Mouse (Mus musculus): ENCODE measurements around the gene Isx.

The Isx gene

DNA sequence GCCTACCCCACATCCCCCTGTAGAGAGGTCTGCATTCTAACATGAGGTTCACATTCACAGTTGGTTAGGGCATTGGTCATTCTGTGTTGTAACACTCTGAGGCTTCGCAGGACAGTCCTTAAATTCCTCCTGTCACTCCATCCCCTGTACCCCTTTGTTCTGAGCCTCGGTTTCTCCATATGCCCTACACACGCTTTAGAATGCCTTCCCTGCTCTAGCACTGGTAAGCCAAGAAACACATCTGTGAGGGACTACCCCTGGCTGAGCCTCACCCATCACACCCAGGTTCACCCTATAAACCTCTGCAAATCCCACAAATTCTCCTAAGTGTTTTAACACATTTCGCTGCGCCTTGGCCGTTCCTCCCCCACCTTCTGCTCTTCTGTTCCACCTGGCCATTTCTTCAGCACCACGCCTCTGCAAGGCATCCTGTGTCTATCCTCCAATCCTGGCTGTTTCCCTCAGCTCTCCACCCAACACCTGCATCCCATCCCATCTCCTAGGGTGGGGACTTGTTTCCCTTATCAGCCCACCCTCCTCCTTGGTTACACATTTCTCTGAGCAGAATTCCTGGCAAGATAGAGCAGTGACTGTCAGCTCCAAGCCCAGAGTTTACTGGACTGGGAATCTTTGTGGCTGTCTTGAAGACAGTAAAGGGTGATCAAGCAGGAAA is 686 bp upstream of the Isx start:
- no peaks in the 10 kb centered on the region for H3K27me3 ChIP-seq (ENCODE audit: control insufficient read depth, insufficient read depth, low read length, poor library complexity, severe bottlenecking)
- no peak for DNase-seq (ENCODE audit: low read depth, low spot score)
- H3K36me3 ChIP-seq (ENCODE audit: control insufficient read depth, insufficient read depth, low read length, poor library complexity, severe bottlenecking): no peaks in the 10 kb centered on the region

DNA sequence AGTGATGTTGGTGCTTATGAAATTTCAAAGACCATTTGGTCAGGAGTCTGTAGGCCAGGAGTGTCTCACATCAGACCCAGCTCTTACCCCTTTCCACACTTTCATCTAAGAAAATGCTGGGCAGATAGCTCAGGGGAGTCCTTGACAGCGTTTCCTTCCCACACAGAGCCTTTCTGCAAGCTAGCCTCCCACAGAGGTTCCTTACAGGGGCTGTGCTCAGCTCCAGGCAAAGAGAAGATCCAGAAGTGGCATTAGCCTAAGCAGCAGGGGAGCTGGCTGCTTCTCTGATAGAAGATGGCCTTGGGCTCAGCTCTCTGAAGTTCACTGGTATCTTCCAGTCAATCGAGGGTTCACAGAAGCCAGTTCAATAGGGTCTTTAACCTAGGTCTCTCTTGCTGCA is 1.6 kb downstream of the Isx start:
- H3K27me3 ChIP-seq (ENCODE audit: control insufficient read depth, insufficient read depth, low read length, poor library complexity, severe bottlenecking): no peaks in the 10 kb centered on the region
- no peak for DNase-seq (ENCODE audit: low read depth, low spot score)
- H3K36me3 ChIP-seq (ENCODE audit: control insufficient read depth, insufficient read depth, low read length, poor library complexity, severe bottlenecking): no peaks in the 10 kb centered on the region

DNA sequence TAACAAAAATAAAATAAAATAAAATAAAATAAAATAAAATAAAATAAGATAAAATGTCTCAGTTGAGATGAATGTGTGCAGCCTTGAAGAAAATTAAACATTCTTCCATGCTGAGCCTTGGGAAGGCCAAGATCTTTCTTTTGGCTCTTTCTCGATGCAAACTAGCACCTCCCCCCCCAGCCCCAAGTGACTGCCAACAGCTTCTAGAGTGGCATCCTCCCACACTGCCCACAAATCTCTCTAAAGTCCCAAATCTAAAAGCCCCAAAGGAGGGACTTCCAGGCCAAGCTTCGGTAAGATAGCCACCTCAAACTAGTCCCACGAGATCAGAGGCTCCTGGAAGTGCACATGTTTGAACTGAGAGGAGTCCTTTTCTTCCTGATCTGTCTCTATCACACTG is 5.7 kb downstream of the Isx start:
- Histone ChIP-seq H3K36me3 (ENCODE audit: control insufficient read depth, insufficient read depth, low read length, poor library complexity, severe bottlenecking) (no peaks in the 10 kb centered on the region), H3K27me3 (ENCODE audit: control insufficient read depth, insufficient read depth, low read length, poor library complexity, severe bottlenecking) (no peaks in the 10 kb centered on the region)
- no peak for DNase-seq (ENCODE audit: low read depth, low spot score)

DNA sequence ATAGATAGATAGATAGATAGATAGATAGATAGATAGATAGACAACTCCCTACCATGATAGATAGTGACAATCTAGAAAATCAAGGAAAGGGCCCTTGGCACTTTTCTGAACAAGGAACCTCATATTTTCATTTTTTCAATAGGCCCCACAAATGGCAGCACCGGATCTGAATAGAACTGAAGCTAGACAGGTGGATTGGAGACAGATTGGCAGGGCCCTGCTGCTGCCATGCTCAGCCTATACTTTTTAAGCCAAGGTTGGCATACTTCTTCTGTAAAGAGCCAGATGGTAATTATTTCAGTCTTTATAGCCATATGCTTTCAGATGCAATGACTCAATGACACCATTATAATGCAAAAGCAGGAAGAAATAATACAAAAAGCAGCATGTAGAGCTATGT is 15.8 kb downstream of the Isx start:
- no peaks in the 10 kb centered on the region for H3K27me3 ChIP-seq (ENCODE audit: control insufficient read depth, insufficient read depth, low read length, poor library complexity, severe bottlenecking)
- no peaks in the 10 kb centered on the region for H3K36me3 ChIP-seq (ENCODE audit: control insufficient read depth, insufficient read depth, low read length, poor library complexity, severe bottlenecking)
- no peak for DNase-seq (ENCODE audit: low read depth, low spot score)

DNA sequence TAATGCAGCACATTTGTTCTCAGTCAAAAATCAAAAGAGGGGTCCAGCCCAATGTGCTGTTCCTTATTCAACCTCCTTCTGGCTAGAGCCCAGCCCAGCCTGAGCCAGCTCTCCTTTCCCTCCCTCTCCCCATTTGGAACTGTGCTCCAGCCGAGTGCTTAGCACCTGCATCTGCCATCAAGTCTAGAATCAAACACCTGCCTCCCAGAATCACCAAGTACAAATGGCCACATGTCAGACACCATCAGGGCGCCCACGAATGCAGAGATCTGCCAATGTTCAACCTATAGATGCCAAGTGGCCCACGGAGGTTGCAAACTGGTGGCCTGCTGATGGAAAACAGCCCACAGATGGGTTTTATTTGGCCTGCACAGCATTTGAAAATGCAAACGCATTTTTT is 18.1 kb downstream of the Isx start:
- no peaks in the 10 kb centered on the region for H3K27me3 ChIP-seq (ENCODE audit: control insufficient read depth, insufficient read depth, low read length, poor library complexity, severe bottlenecking)
- no peak for DNase-seq (ENCODE audit: low read depth, low spot score)
- H3K36me3 ChIP-seq (ENCODE audit: control insufficient read depth, insufficient read depth, low read length, poor library complexity, severe bottlenecking): no peaks in the 10 kb centered on the region

DNA sequence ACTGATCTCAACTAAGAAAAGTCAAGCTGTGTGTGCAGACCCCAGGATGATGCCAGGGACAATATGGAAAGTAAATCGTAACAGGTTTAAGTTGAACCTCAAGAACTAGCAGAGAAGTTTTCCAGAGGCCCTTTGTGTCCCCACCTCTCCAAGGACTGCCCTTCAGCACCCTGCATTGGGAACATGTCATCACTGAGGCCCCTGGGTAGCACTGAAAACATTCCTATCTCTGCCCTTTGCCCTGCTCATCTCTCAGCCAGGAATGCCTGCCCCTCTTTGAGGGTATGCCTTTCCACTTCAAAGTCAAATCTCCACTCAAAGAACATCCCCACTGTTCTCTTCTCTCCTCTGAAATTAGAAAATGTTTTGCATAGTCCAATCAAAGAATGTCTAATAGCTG is 23.3 kb downstream of the Isx start:
- DNase-seq (ENCODE audit: low read depth, low spot score): no peak
- Histone ChIP-seq H3K27me3 (ENCODE audit: control insufficient read depth, insufficient read depth, low read length, poor library complexity, severe bottlenecking) (no peaks in the 10 kb centered on the region; the same call in 1 of the 2 replicates), H3K36me3 (ENCODE audit: control insufficient read depth, insufficient read depth, low read length, poor library complexity, severe bottlenecking) (no peaks in the 10 kb centered on the region)

DNA sequence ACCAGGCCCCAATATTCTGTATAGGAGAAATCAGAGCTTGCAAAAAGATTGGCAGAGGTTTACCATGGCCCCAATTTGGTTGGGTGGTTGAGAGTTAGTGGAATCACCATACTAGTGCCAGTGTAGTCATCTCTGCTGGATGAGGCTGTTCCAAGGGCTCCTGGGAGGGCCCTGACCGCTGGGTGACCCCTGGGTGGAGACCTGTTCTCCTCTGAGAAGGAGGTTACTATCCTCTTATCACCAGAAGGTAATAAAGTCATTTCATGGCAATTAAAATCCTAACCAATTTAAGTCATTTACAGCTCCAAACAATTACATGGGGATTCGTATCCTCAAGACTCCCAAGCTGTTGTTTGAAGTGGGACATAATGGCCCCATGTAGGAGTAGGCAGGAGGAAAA is 24.3 kb downstream of the Isx start:
- Histone ChIP-seq H3K36me3 (ENCODE audit: control insufficient read depth, insufficient read depth, low read length, poor library complexity, severe bottlenecking) (no peaks in the 10 kb centered on the region), H3K27me3 (ENCODE audit: control insufficient read depth, insufficient read depth, low read length, poor library complexity, severe bottlenecking) (no peaks in the 10 kb centered on the region; the same call in 1 of the 2 replicates)
- DNase-seq (ENCODE audit: low read depth, low spot score): no peak

DNA sequence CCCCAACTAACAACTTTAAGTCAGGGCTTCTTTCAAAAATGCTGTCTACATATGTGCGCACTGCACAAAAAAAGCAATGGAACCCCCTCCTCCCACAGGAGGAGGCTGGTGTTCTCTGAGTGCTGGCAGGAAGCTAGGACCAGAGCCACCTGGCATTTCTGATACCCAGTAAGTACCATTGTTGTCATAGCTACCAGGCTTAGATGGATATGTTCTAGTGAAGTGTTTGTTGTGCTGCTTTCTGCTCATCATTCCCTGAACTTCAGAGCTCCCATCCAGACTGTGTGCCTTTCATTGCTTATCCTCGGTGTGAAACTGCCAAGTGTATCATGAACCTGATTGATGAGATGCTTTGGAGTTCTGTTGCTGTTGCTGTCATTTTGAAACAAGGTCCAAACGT is 26.8 kb downstream of the Isx start:
- Histone ChIP-seq H3K36me3 (ENCODE audit: control insufficient read depth, insufficient read depth, low read length, poor library complexity, severe bottlenecking) (no peaks in the 10 kb centered on the region), H3K27me3 (ENCODE audit: control insufficient read depth, insufficient read depth, low read length, poor library complexity, severe bottlenecking) (no peaks in the 10 kb centered on the region; the same call in 1 of the 2 replicates)
- no peak for DNase-seq (ENCODE audit: low read depth, low spot score)

DNA sequence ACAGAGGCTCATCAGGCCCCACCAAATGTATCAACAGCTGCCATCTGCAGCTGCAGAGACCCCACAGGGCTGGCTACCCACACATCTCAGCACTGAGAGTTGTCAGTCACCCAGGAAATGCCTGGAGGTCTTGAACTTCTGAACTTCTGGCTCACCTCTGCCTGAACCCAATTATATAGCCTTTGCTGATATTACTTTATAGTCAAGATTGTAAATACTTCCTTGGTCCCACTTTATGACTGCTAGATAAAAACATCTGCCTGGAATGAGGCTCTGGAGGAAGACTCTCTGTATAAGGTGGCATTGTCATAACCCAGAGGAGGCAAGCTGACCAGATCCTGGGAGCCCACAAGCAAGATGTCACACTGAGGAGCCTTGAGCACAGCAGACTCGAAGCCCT is 28.8 kb downstream of the Isx start:
- no peaks in the 10 kb centered on the region for H3K36me3 ChIP-seq (ENCODE audit: control insufficient read depth, insufficient read depth, low read length, poor library complexity, severe bottlenecking)
- no peaks in the 10 kb centered on the region; the same call in 1 of the 2 replicates for H3K27me3 ChIP-seq (ENCODE audit: control insufficient read depth, insufficient read depth, low read length, poor library complexity, severe bottlenecking)
- no peak for DNase-seq (ENCODE audit: low read depth, low spot score)

DNA sequence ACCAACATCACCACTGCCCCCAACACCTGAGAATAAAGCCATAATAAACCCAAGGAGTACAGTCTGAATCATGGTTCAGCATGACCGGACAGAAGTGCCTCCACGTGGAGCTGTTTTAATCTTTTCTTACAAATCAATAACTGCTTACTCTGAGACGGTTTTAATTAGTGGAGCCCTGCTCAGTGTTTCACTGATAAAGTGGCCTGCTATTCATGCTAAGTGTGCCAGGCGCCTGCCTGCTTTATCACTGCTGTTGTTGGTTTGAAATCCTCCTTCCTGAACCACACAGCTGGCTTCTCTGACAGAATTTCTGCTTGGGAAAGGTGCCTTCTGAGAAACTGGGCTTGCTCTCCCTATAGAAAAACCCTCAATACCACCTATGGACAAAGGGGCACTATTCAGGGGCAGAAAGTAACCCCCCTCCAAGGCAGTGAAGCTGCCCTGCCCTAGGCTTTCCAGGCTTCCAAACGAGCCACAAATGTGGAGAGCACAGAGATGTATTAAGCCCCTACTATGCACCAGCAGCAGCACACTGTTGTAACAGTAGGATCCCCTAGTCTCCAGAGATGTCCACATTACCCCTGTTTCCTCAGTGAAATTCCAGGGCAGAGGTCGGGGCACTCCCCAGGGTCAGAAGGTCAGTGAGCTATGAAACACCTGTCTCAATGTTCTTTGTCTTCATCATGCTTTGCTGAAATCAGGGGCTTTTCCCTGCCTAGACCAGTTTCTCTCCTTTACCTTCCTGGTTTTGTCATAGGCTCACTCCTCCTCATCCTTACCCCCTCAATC is 30.3 kb downstream of the Isx start:
- H3K36me3 ChIP-seq (ENCODE audit: control insufficient read depth, insufficient read depth, low read length, poor library complexity, severe bottlenecking): no peaks in the 10 kb centered on the region
- no peak for DNase-seq (ENCODE audit: low read depth, low spot score)
- H3K27me3 ChIP-seq (ENCODE audit: control insufficient read depth, insufficient read depth, low read length, poor library complexity, severe bottlenecking): no peaks in the 10 kb centered on the region; the same call in 1 of the 2 replicates

DNA sequence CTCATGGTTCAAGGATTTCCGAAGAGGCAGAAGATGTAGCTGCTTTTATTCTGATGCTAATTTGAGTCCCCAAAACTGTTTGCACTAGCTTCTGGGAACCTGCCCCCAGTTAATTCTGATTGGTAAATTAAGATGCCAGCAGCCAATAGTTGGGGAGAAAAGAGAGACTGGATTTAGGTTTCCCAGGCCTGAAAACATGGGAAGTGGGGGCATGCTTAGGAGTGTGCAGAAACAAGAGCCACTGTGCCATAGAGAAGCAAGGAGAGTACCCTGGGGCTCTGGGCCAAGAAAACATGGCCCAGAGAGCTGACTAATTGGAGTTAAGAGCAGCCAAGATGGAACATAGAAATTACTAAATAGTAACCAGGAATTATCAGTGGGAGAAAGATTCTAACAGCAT is 33.4 kb downstream of the Isx start:
- Histone ChIP-seq H3K27me3 (ENCODE audit: control insufficient read depth, insufficient read depth, low read length, poor library complexity, severe bottlenecking) (no peaks in the 10 kb centered on the region), H3K36me3 (ENCODE audit: control insufficient read depth, insufficient read depth, low read length, poor library complexity, severe bottlenecking) (no peaks in the 10 kb centered on the region)
- no peak for DNase-seq (ENCODE audit: low read depth, low spot score)

DNA sequence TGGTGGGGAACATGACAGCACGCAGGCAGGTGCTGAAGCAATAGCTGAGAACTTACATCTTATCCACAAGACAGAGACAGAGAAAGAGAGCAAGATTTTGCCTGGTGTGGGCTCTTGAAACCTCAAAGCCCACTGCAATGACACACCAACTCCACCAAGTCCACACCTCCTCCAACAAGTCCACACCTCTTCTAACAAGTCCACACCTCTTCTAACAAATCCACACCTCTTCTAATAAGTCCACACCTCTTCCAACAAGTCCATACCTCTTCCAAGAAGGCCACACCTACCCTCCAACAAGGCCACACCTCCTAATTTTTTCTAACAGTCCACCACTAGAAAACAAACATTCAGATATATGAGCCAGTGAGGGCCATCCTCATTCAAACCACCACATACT is 37.7 kb downstream of the Isx start:
- no peak for DNase-seq (ENCODE audit: low read depth, low spot score)
- no peaks in the 10 kb centered on the region for H3K36me3 ChIP-seq (ENCODE audit: control insufficient read depth, insufficient read depth, low read length, poor library complexity, severe bottlenecking)
- no peaks in the 10 kb centered on the region for H3K27me3 ChIP-seq (ENCODE audit: control insufficient read depth, insufficient read depth, low read length, poor library complexity, severe bottlenecking)

DNA sequence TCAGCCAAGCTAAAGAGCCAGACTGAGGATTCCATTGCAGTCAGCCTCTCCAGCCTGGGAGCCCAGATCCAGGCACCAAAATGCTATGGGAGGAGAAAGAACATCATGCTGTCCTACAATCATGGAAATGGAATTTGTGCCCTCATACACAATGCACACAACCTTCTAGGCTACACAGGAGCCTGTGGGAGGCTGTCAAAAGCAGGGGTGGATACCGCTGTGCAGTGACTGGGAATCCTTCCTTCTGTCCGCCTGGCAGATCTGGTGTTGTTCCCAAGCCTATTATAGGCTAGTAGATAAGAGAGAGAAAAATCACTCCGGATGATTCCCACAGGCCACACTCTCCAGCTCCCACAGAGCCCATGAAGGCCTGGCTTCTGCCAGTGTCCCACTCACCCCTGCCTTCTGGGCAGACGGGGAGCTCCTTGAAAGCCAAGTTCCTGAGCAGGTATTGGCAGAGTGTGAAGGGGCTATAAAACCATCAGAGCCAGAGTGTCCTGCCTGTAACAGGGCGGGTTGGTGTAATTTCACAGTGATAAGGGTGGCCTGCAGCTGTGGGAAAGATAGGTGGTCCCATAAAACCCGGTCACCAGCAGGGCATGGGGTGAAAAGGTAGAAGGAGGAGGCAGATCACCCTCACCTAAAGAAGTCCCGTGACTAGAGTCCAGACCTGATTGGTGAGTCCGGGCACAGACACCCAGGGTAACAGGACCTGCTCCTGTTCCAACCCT is 47.9 kb downstream of the Isx start:
- no peak for DNase-seq (ENCODE audit: low read depth, low spot score)
- no peaks in the 10 kb centered on the region for H3K27me3 ChIP-seq (ENCODE audit: control insufficient read depth, insufficient read depth, low read length, poor library complexity, severe bottlenecking)
- no peaks in the 10 kb centered on the region for H3K36me3 ChIP-seq (ENCODE audit: control insufficient read depth, insufficient read depth, low read length, poor library complexity, severe bottlenecking)

DNA sequence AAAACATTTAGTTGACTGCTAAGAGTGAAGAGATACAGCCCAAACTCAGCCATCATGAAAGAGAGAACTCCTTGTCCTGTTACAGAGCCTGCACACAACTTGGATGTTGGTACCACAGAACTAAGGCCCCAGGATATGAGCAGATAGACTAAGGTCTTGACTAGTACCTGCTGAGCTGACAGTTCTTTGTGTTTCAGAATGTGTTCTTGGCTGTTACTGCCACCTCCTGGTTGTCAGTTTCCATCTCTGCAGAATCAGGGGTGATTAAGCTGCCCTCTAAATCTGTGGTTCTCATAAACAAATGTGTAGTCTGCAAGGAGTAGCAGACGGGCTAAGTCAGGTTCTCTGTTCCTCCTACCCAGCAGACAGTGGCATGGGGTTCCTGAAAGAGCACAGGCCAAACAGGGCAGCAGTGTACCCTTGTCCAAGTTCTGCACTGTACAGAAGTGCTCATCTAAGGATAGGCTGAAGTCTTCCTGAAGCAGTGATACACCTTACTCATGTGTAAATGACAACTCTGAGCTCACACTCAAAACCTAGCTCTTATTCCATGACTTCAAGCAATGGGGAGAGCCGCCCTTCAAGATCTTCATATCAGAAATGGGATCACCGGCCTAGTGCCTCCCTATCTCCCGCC is 49.0 kb downstream of the Isx start:
- no peak for DNase-seq (ENCODE audit: low read depth, low spot score)
- no peaks in the 10 kb centered on the region for H3K27me3 ChIP-seq (ENCODE audit: control insufficient read depth, insufficient read depth, low read length, poor library complexity, severe bottlenecking)
- H3K36me3 ChIP-seq (ENCODE audit: control insufficient read depth, insufficient read depth, low read length, poor library complexity, severe bottlenecking): no peaks in the 10 kb centered on the region

DNA sequence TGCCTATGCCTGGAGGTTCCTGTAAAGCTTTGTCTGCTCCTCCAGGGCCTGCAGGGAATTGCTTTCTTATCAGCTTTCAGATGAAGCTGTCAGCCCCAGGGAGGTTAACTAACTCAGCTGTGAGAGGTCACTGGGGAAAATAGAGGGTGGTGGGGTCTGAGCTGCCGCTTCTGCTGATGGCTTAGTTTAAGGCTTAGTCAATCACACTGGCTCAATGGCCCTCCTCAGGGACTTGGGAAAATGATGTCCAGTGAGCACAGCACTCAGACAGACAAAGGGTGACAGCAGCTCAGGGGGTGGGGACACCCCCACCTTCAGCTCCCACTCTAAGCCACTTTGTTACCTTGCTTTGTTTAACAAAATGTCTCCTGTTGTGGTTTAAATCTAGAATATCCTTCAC is 55.0 kb downstream of the Isx start:
- DNase-seq (ENCODE audit: low read depth, low spot score): no peak
- Histone ChIP-seq H3K27me3 (ENCODE audit: control insufficient read depth, insufficient read depth, low read length, poor library complexity, severe bottlenecking) (no peaks in the 10 kb centered on the region), H3K36me3 (ENCODE audit: control insufficient read depth, insufficient read depth, low read length, poor library complexity, severe bottlenecking) (no peaks in the 10 kb centered on the region)
